Mouse (Mus musculus) ovary, postnatal 10 days (tissue): ENCODE results near the gene Cit.

Source experiments
- DNase-seq: peaks from one replicate; pipeline ENCODE4 v3.0.0; 2022; ENCODE audit warnings: low spot score

Gene Cit

DNA sequence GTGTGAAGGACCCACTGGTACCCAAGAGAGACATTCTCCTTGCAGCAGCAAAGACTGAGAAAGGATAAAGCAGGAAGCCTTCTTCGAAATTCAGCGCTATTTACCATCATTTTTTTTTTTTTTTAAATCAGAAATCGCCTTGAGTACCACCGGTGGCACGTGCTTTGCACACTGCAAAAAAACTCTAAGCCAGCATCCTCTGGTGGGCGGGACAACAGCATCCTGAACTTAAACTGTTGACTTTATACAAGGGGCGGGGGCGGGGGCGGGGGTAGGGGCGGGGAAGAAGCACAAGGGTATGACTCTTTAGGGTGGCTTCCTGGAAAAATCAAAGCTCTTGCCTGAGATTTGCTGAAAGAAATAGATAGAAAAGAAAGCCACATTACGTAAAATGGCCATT lies 194.6 kb downstream of the Cit start:
- no peak for DNase-seq

- no peak for DNase-seq
These were observed 197.2 kb downstream of the Cit start for GRCm38 (mm10) chr5:116042241-116042640.

DNA sequence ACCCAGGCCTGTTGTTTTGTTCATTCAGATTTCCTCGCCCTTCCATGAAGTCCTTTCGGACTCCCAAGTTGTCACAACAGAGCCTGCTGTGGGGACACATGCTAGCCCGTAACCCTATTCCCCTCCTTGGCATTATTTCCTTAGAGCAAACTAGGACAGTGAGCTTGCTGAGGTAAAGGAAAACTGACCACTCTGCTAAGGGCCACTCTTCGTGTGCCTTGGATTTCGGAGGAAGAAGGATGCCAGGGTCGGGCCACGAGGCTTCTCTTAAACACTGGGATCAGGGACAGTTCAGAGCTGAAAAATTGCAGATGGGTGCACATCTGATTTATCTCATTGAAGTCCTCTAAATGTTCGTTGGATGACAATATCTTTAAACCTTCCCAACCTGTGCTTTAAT lies 200.5 kb downstream of the Cit start:
- DNase-seq: no peak

- no peak for DNase-seq
These were observed 201.2 kb downstream of the Cit start for GRCm38 (mm10) chr5:116046246-116046645.

DNA sequence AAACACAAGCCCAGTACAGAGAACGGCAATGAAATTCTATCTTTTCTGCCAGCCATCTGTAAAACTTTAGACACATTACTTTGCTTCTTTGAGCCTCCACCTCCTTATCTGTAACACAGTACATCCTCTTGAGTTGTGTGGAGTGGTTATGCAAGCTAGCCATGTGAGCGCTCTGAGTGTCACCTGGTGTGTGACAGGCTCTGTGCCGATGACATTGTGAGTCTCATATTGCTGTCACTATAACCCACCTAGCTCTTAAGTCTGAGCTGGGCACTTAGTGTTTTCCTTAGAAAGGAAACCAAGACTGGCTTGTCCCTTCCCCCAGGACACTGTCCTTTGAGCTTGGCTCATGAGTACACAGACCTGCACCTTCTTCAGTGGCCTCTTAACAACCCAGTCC lies 203.2 kb downstream of the Cit start:
- DNase-seq: no peak

DNA sequence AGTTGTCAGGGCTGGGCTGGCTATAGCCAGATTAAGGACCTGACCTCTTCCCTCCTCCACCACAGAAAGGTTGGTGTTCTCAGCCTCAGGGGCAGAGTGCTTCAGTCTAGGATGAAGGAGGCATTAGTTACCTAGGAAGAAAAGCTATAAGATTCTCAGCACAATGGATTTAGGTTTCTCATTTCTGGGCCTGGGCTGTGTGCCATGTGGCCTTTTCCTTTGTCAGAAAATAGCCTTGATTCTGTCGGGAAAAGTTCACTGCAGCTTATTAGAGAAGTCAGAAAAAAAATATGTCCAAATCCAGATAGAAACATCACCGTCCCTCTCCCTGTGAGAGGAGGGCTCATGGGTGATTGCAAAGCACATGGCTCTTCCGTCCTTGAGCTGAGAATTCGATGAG lies 204.7 kb downstream of the Cit start:
- no peak for DNase-seq

DNA sequence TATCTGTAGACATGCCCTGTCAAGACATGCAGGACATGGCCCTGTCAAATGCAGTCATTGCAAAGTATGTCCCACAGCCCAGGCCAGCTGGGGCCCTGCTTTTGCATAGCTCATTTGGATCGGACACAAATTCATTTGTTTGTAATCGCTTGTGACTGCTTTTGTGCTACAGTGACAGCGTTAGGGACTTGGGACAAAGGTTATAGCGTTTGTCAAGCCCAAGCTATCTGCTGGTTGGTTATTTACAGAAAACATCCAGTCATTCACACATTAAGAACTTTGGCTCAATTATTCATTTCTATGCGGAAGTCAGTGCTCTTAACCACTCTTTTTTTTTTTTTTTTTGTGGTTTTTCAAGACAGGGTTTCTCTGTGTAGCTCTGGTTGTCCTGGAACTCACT lies 207.1 kb downstream of the Cit start:
- no peak for DNase-seq

DNA sequence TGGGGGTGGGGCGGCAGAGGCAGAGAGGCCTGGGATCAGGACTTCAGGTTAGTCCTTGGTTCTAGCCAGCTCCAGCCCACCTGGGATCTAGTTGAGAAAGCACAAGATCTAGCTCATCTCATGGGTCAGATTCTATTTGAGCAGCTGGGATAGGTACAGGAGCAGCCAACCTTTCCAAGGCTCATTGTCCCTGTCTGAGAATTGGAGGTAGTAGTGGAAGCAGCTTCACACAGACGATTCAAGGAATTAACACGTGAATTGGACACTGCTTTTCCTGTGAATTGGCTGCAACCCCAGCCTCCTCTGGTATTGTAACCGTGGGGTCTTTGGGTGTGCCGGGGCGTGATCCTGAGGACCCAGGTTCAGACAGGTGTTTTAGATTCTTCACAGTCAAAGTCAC lies 207.7 kb downstream of the Cit start:
- no peak for DNase-seq
